Mouse (Mus musculus) hindbrain, embryonic 13.5 days (tissue): Measurements from ENCODE around the gene Vmn1r129. TPM values are rescaled to one million over a fixed set of nuclear protein-coding genes. Genes with fewer than 3 reads are reported as not detected.
"Not testable (repeated sequence)": the region's sequence is repeated elsewhere in the genome, so short reads cannot be mapped to it uniquely, and the experiment has no call there.

Experiments
- ATAC-seq: fragments of 200-750 bp; cut with Nextera tagmentation; 2 replicates; pipeline ENCODE4 v1.8.0; 2017; ENCODE audit warnings: moderate TSS enrichment; ENCODE audit not compliant: low FRiP score
- H3K27ac ChIP-seq: fragments of 300-500 bp; sonication (generic); 2 replicates; pipeline ENCODE4 v1.5.1; 2015; ENCODE audit warnings: inconsistent platforms, mild to moderate bottlenecking, moderate library complexity
- H3K27me3 ChIP-seq: fragments of 300-500 bp; sonication (generic); 2 replicates; pipeline ENCODE4 v1.6.1; 2015; ENCODE audit warnings: mild to moderate bottlenecking, inconsistent platforms
- H3K36me3 ChIP-seq: fragments of 300-500 bp; sonication (generic); 2 replicates; pipeline ENCODE4 v1.6.1; 2015; ENCODE audit warnings: mild to moderate bottlenecking, inconsistent platforms
- H3K4me1 ChIP-seq: fragments of 300-500 bp; sonication (generic); replicated peaks from 2 replicates; pipeline ENCODE4 v1.6.1; 2015; ENCODE audit warnings: inconsistent platforms
- H3K4me2 ChIP-seq: fragments of 300-500 bp; sonication (generic); 2 replicates; pipeline ENCODE4 v1.6.1; 2015; ENCODE audit warnings: inconsistent platforms, mild to moderate bottlenecking, moderate library complexity
- H3K4me3 ChIP-seq: fragments of 300-500 bp; sonication (generic); 2 replicates; pipeline ENCODE4 v1.5.1; 2015; ENCODE audit warnings: mild to moderate bottlenecking, inconsistent platforms
- H3K9ac ChIP-seq: fragments of 300-500 bp; sonication (generic); 2 replicates; pipeline ENCODE4 v1.6.1; 2015; ENCODE audit warnings: mild to moderate bottlenecking, inconsistent platforms
- H3K9me3 ChIP-seq: fragments of 300-500 bp; sonication (generic); 2 replicates; pipeline ENCODE4 v1.6.1; 2016; ENCODE audit warnings: inconsistent platforms
- WGBS: fragments of 180-500 bp; shearing (Covaris S2); methylation state at CpG from one replicate; pipeline ENCODE4 v1.1.7; 2015; 5-methylcytosine and 5-hydroxymethylcytosine counted together
- polyA plus RNA-seq: library from polyadenylated mRNA; unstranded; fragments of >200 nt; fragmentation: Nextera tagmentation; extraction: Ambion mirVana; gene quantifications from 2 replicates; pipeline ENCODE4 v1.2.1, GENCODE M21; 2015

Vmn1r129 gene
- polyA plus RNA-seq = not detected in 2 replicates

- H3K27ac ChIP-seq, ATAC-seq, H3K4me1 ChIP-seq, H3K9ac ChIP-seq, H3K36me3 ChIP-seq, H3K4me3 ChIP-seq, H3K27me3 ChIP-seq, H3K4me2 ChIP-seq, H3K9me3 ChIP-seq: not testable (repeated sequence)
- no CpG with 5 or more reads among the region's 1 CpGs for WGBS
These were observed at the start of gene Vmn1r129 for GRCm38 (mm10) chr7:21361191-21361590. Vmn1r129 (minus strand) TSS chr7:21361291.

- not testable (repeated sequence) for H3K4me2 ChIP-seq, H3K9me3 ChIP-seq, H3K36me3 ChIP-seq, H3K4me1 ChIP-seq, H3K27me3 ChIP-seq, H3K9ac ChIP-seq, H3K27ac ChIP-seq, H3K4me3 ChIP-seq, ATAC-seq
- WGBS = 84% methylated on average over 1 of the region's 1 CpGs
These were observed 12.0 kb downstream of the Vmn1r129 start, which contains the start of gene Vmn1r128 for GRCm38 (mm10) chr7:21349073-21349472. Vmn1r128 (plus strand) TSS chr7:21349373.

- not testable (repeated sequence) for H3K4me2 ChIP-seq, H3K4me1 ChIP-seq, H3K27ac ChIP-seq, H3K27me3 ChIP-seq, H3K9ac ChIP-seq, ATAC-seq, H3K9me3 ChIP-seq, H3K4me3 ChIP-seq, H3K36me3 ChIP-seq
- WGBS = no CpG with 5 or more reads among the region's 3 CpGs
These were observed 41.3 kb downstream of the Vmn1r129 start, which contains the start of gene Vmn1r127 for GRCm38 (mm10) chr7:21319761-21320160. Vmn1r127 (minus strand) TSS chr7:21319861.

Other genes starting within 250 kb of the Vmn1r129 start
- not detected in 2 replicates for gene Vmn1r122, start 227.2 kb downstream of the Vmn1r129 start, polyA plus RNA-seq
- gene Vmn1r123, start 199.1 kb downstream of the Vmn1r129 start, polyA plus RNA-seq = not detected in 2 replicates
- not detected in 2 replicates for gene Gm5157, start 170.9 kb downstream of the Vmn1r129 start, polyA plus RNA-seq
- gene Vmn1r124, start 100.7 kb downstream of the Vmn1r129 start, polyA plus RNA-seq = not detected in 2 replicates
- not detected in 2 replicates for gene Vmn1r125, start 89.1 kb downstream of the Vmn1r129 start, polyA plus RNA-seq
- not detected in 2 replicates for gene Vmn1r126, start 59.8 kb downstream of the Vmn1r129 start, polyA plus RNA-seq
- not detected in 2 replicates for gene Vmn1r127, start 41.4 kb downstream of the Vmn1r129 start, polyA plus RNA-seq
- gene Vmn1r128, start 11.9 kb downstream of the Vmn1r129 start, polyA plus RNA-seq = not detected in 2 replicates
- gene Gm6882, start 71.5 kb upstream of the Vmn1r129 start, polyA plus RNA-seq = not detected in 2 replicates
- gene Vmn1r130, start 150.5 kb upstream of the Vmn1r129 start, polyA plus RNA-seq = not detected in 2 replicates
- gene Vmn1r131, start 184.8 kb upstream of the Vmn1r129 start, polyA plus RNA-seq = not detected in 2 replicates